Mouse (Mus musculus) lung, postnatal 0 days (tissue): ENCODE data around the gene Pcnx2. TPM values are rescaled to one million over a fixed set of nuclear protein-coding genes. Genes with fewer than 3 reads are reported as not detected.
A peak's percentile ranks its signal among the peaks of the same experiment; 100 is the strongest.

Experiments
- ATAC-seq: fragments of 200-750 bp; cut with Nextera tagmentation; 2 replicates; pipeline ENCODE4 v1.8.0; 2017; ENCODE audit warnings: moderate library complexity
- DNase-seq: peaks from one replicate; pipeline ENCODE4 v3.0.0-alpha.2; 2016; ENCODE audit warnings: low spot score
- H3K27ac ChIP-seq: fragments of 300-500 bp; sonication (generic); 2 replicates; pipeline ENCODE4 v1.5.1; 2014; ENCODE audit warnings: antibody characterized with exemption, mild to moderate bottlenecking, low read length, mixed read lengths
- H3K27me3 ChIP-seq: fragments of 300-500 bp; sonication (generic); replicated peaks from 2 replicates; pipeline ENCODE4 v1.6.1; 2014; ENCODE audit warnings: low read length, mixed read lengths; ENCODE audit not compliant: insufficient read depth
- H3K36me3 ChIP-seq: fragments of 300-500 bp; sonication (generic); 2 replicates; pipeline ENCODE4 v1.6.1; 2014; ENCODE audit warnings: low read length, mixed read lengths; ENCODE audit not compliant: insufficient read depth
- H3K4me1 ChIP-seq: fragments of 300-500 bp; sonication (generic); 2 replicates; pipeline ENCODE4 v1.6.1; 2014; ENCODE audit warnings: antibody characterized with exemption, low read depth, low read length, mixed read lengths; ENCODE audit not compliant: insufficient read depth
- H3K4me2 ChIP-seq: fragments of 300-500 bp; sonication (generic); replicated peaks from 2 replicates; pipeline ENCODE4 v1.6.1; 2014; ENCODE audit warnings: low read depth, mild to moderate bottlenecking, low read length, moderate library complexity, mixed read lengths
- H3K4me3 ChIP-seq: fragments of 300-500 bp; sonication (generic); 2 replicates; pipeline ENCODE4 v1.5.1; 2014; ENCODE audit warnings: low read depth, low read length
- H3K9ac ChIP-seq: fragments of 300-500 bp; sonication (generic); replicated peaks from 2 replicates; pipeline ENCODE4 v1.6.1; 2014; ENCODE audit warnings: low read depth, mild to moderate bottlenecking
- H3K9me3 ChIP-seq: fragments of 300-500 bp; sonication (generic); 2 replicates; pipeline ENCODE4 v1.6.1; 2016; ENCODE audit warnings: low read length, mixed read lengths
- CTCF ChIP-seq: IDR thresholded peaks from 2 replicates; pipeline ENCODE4 v1.5.1; 2016; ENCODE audit warnings: antibody characterized with exemption, mild to moderate bottlenecking
- EP300 ChIP-seq: IDR thresholded peaks from 2 replicates; pipeline ENCODE4 v1.6.1; 2016; ENCODE audit warnings: antibody characterized with exemption, mild to moderate bottlenecking, control low read depth
- WGBS: fragments of 180-500 bp; shearing (Covaris S2); extraction: QIAGEN DNeasy Blood & Tissue Kit; methylation state at CpG from one replicate; pipeline ENCODE4 v1.1.7; 2014; 5-methylcytosine and 5-hydroxymethylcytosine counted together
- polyA plus RNA-seq: library from polyadenylated mRNA; unstranded; fragments of >200 nt; fragmentation: Nextera tagmentation; extraction: Ambion mirVana; gene quantifications from 2 replicates; pipeline ENCODE4 v1.2.1, GENCODE M21; 2015

Pcnx2 gene
- polyA plus RNA-seq, 1 experiment from 2014 or later = 0.18 TPM

GRCm38 (mm10) chr8:125763066-125763786, 134.9 kb downstream of the Pcnx2 start:
- H3K4me2 ChIP-seq = no peak overlapping the region
- H3K9ac ChIP-seq = no peak overlapping the region
- H3K9me3 ChIP-seq = no peaks in the 10 kb centered on the region
- 84% methylated on average over 16 of the region's 16 CpGs for WGBS
- no peak overlapping the region for H3K4me3 ChIP-seq
- no peak overlapping the region for H3K27ac ChIP-seq
- DNase-seq (no peak), ATAC-seq (no peak)
- H3K27me3 ChIP-seq = no peaks in the 10 kb centered on the region
- no peaks in the 10 kb centered on the region for H3K36me3 ChIP-seq
- no peaks in the 10 kb centered on the region for H3K4me1 ChIP-seq
- TF ChIP-seq EP300 = no peak
- no peak for TF ChIP-seq CTCF

GRCm38 (mm10) chr8:125759022-125759421, 139.1 kb downstream of the Pcnx2 start:
- H3K4me3 ChIP-seq = no peak overlapping the region
- no peaks in the 10 kb centered on the region for H3K36me3 ChIP-seq
- H3K4me1 ChIP-seq = peaks cover 5% of the 10 kb centered on the region; the same call in 1 of the 2 replicates
- H3K27me3 ChIP-seq = no peaks in the 10 kb centered on the region
- WGBS = 45% methylated on average over 10 of the region's 10 CpGs
- H3K4me2 ChIP-seq = no peak overlapping the region
- TF ChIP-seq CTCF (peak; percentile 73), EP300 (no peak)
- ATAC-seq (no peak), DNase-seq (no peak)
- no peaks in the 10 kb centered on the region for H3K9me3 ChIP-seq
- no peak overlapping the region for H3K27ac ChIP-seq
- no peak overlapping the region for H3K9ac ChIP-seq

- no peak overlapping the region for H3K27ac ChIP-seq
- DNase-seq (no peak), ATAC-seq (peak; percentile 22; the same call in 1 of the 2 replicates)
- WGBS = 38% methylated on average over 1 of the region's 1 CpGs
- H3K4me2 ChIP-seq = no peak overlapping the region
- no peaks in the 10 kb centered on the region for H3K36me3 ChIP-seq
- no peak overlapping the region for H3K4me3 ChIP-seq
- H3K9ac ChIP-seq = no peak overlapping the region
- no peaks in the 10 kb centered on the region for H3K9me3 ChIP-seq
- TF ChIP-seq EP300 (no peak), CTCF (no peak)
- no peaks in the 10 kb centered on the region for H3K27me3 ChIP-seq
- peaks cover 5% of the 10 kb centered on the region; the same call in 1 of the 2 replicates for H3K4me1 ChIP-seq
These were observed 141.0 kb downstream of the Pcnx2 start for GRCm38 (mm10) chr8:125757106-125757496.

GRCm38 (mm10) chr8:125756391-125757105, 141.6 kb downstream of the Pcnx2 start:
- Histone ChIP-seq H3K27ac (no peak overlapping the region), H3K4me1 (peaks cover 5% of the 10 kb centered on the region; the same call in 1 of the 2 replicates), H3K9ac (no peak overlapping the region), H3K9me3 (no peaks in the 10 kb centered on the region), H3K27me3 (no peaks in the 10 kb centered on the region), H3K4me2 (no peak overlapping the region), H3K4me3 (no peak overlapping the region), H3K36me3 (no peaks in the 10 kb centered on the region)
- TF ChIP-seq EP300 (no peak), CTCF (no peak)
- peak; percentile 59 for DNase-seq
- 37% methylated on average over 9 of the region's 9 CpGs for WGBS
- peak; percentile 67 for ATAC-seq

- DNase-seq = no peak
- H3K27ac ChIP-seq = no peak overlapping the region
- TF ChIP-seq CTCF (no peak), EP300 (no peak)
- H3K4me1 ChIP-seq = peaks cover 5% of the 10 kb centered on the region; the same call in 1 of the 2 replicates
- no peak overlapping the region for H3K4me3 ChIP-seq
- H3K9ac ChIP-seq = no peak overlapping the region
- no peaks in the 10 kb centered on the region for H3K9me3 ChIP-seq
- no peaks in the 10 kb centered on the region for H3K27me3 ChIP-seq
- H3K4me2 ChIP-seq = no peak overlapping the region
- ATAC-seq = no peak
- no peaks in the 10 kb centered on the region for H3K36me3 ChIP-seq
- 51% methylated on average over 8 of the region's 8 CpGs for WGBS
These were observed 142.2 kb downstream of the Pcnx2 start for GRCm38 (mm10) chr8:125755896-125756295.

- no peaks in the 10 kb centered on the region for H3K4me1 ChIP-seq
- no peaks in the 10 kb centered on the region; the same call in 1 of the 2 replicates for H3K36me3 ChIP-seq
- no peak overlapping the region for H3K4me2 ChIP-seq
- no peak for TF ChIP-seq EP300
- TF ChIP-seq CTCF = no peak
- no peak overlapping the region for H3K27ac ChIP-seq
- ATAC-seq (peak; percentile 30; the same call in 1 of the 2 replicates), DNase-seq (peak; percentile 41)
- no peaks in the 10 kb centered on the region for H3K9me3 ChIP-seq
- 23% methylated on average over 8 of the region's 8 CpGs for WGBS
- H3K9ac ChIP-seq = no peak overlapping the region
- H3K4me3 ChIP-seq = no peak overlapping the region
- no peaks in the 10 kb centered on the region for H3K27me3 ChIP-seq
These were observed 147.3 kb downstream of the Pcnx2 start for GRCm38 (mm10) chr8:125750846-125751245.
